Mouse (Mus musculus) embryo, embryonic 10 days (tissue): Measurements from ENCODE around the gene Pum3.
"Not testable (repeated sequence)": the region's sequence is repeated elsewhere in the genome, so short reads cannot be mapped to it uniquely, and the experiment has no call there.

Source experiments
- DNase-seq: peaks from one replicate; pipeline ENCODE4 v3.0.0-alpha.2; 2015; ENCODE audit warnings: low spot score

Gene Pum3

GRCm38 (mm10) chr19:27394341-27394990 lies 35.2 kb downstream of the Pum3 start:
- no peak for DNase-seq

GRCm38 (mm10) chr19:27392431-27392830 lies 37.2 kb downstream of the Pum3 start:
- DNase-seq = no peak

DNA sequence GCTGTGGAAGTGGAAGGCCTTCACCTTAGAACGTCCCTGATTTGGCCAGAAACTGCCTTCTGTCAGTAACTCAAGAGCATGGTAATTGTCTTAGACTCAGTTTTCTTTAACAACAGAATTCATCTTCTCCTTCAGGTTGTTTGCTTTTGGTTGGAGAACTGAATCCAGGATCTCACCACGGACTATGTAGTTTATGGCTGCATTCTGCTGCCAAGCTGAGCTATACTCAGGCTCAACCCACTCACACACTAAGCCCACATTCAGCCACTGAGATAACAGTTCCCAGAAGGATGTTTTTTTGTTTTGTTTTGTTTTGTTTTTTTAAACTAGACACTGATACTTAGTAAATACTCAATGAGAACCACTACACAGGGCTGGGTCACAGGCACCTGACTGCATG lies 38.3 kb downstream of the Pum3 start:
- DNase-seq = no peak

DNA sequence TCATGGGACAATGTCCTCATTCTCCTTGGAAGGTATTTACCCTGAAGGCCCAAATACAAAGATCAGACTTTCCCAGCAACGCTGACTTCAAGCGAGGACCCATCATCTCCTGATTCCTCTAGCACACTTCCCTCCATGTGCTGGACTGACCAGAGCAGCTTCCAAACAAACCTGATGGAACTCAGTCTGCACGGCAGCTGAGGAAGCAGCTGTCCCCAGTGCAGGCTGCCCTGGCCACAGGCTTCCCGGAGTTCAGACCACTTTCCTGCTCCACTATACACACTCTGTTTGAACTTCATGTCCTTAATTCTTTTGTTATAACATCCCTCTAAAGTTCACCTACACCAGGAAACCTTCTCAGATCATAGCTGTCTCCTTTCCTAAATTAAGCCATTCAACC lies 40.1 kb downstream of the Pum3 start:
- not testable (repeated sequence) for DNase-seq

GRCm38 (mm10) chr19:27385304-27385703 lies 44.3 kb downstream of the Pum3 start:
- DNase-seq = no peak

- DNase-seq = no peak
These were observed 46.4 kb downstream of the Pum3 start for GRCm38 (mm10) chr19:27383266-27383665.

- no peak for DNase-seq
These were observed 47.5 kb downstream of the Pum3 start for GRCm38 (mm10) chr19:27382131-27382530.

- no peak for DNase-seq
These were observed 49.8 kb downstream of the Pum3 start for GRCm38 (mm10) chr19:27379712-27380401.

DNA sequence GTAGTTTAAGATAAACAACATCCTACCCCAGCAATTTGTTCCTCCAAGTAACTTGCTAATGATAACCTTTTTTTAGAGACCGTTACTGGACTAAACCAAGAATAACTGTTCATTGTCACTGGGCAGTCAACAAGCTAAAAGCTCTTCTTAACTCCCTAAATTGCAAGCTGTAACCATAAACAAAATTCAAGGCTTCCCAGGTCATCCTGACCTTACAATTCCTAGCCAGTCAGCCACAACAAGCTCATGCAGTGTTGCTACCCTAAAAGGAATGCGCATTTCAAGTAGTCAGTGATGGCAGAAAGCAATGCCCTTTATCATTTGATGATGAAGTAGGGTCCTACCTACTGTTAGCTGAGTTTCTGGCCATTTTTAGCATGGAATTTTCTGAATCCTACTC lies 58.8 kb downstream of the Pum3 start:
- DNase-seq = no peak

GRCm38 (mm10) chr19:27370174-27370573 lies 59.5 kb downstream of the Pum3 start:
- no peak for DNase-seq

DNA sequence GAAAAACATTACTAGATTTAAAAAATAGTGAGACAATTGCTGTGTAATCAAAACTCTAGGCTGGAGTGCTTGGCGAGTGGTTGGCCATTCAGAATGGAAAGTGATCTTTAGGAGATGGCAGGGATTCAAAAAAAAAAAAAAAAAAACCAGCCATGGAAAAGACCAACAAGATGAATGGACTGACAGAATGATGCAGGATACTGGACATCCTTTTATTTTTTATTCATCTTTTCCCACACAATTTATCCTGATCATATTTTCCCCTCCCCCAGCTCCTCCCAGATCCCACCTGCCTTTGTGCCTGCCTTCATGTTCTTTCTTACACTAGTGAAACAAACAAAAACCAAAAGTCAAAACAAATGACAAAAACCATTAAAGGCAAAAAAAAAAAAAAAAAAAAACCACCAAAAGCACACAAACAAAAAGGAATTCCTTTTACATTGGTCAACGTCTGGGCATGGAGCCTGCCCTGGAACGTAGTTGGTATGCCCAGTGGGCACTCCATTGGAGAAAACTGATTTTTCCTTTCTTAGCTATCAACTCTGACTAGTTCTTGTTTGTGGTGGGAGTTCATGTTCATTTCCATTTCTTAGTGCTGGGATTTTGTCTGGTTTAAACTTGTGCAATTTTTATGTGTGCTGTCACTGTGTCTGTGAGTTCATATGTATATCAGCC lies 60.0 kb downstream of the Pum3 start:
- no peak for DNase-seq

DNA sequence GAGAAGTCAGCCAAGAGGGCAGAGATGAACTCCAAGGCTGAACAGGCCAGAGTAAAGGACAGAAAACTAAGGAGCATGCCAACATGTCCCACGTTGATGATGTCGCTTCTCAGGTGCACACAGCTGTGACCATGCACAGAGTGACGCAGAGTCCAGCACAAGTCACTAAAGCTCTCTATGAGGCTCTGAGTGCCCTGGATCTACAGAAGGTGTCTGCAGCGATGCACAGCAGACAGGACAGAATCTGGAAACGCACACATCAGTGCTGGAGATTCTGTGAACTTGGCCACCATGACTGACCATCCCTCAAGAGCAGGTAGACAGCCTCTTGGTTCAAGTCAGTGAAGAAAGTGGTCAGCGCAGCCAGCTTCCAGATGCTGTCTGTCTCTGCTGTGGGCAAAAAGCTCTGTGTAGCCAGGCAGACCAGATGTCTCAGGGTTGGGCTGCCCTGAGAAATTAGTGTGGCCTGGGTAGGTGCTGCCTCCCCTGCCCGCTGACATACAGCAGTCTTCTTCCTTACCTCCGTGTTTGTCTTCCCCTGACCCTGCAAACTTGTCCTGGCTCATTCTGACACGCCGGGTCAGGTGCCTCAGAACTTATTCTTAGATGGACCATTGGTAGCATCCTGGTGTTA lies 63.4 kb downstream of the Pum3 start:
- no peak for DNase-seq

DNA sequence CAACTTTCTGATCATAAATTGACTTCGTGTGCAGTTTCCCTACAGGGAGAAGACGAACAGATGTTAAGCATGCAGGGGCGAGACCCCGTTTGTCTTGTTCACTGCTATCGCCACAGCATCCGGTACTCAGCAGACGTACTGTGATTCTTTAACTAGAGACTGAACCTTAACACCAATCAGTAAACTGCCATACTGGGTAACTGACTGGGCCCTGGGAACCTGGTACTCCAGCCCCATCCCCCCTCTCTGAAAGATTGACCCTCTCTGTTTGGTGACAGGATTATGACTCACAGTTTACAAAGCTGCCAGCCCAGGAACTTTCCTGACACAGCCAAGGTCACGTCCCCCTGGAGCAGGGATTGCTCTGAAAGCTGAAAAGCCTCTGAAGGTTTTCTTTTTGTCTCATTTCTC lies 65.1 kb downstream of the Pum3 start:
- DNase-seq = peak; percentile 73

DNA sequence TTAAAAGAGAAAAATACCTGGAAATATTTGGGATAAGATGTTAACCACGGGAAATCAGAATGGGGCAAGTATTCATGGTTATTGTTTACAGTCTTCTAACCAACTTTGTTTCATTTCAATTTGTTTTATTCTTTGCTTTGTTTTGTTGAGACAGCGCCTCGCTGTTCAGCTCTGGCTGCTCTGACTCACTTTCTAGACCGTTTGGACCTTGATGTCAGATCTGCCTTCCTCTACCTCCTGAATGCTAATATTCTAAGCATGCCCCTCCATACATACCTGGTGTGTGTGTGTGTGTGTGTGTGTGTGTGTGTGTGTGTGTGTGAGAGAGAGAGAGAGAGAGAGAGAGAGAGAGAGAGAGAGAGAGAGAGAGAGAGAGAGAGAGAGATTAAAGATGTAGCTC lies 65.7 kb downstream of the Pum3 start:
- DNase-seq = no peak

- no peak for DNase-seq
These were observed 69.2 kb downstream of the Pum3 start for GRCm38 (mm10) chr19:27360381-27360780.

DNA sequence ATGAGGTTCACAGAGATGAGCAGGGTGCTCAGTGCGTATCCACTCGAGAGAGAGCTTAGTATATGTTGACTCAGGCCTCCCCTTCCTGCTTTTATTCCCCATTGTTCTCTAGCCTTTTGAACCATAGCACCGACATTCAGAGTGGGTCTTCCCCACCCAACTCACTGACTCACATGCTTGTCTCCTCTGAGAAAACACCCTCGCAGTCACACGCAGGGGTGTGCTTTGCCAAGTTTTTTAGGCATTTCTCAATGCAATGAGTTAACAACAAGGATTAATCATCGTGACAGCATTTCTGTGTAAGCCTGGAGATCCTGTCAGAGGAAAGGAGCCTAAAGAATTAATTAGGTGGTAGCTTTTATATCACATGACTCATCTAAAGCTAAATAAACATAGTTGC lies 77.9 kb downstream of the Pum3 start:
- DNase-seq = no peak

- DNase-seq = no peak
These were observed 83.1 kb downstream of the Pum3 start for GRCm38 (mm10) chr19:27346501-27346900.
